Mouse (Mus musculus) embryonic facial prominence, embryonic 14.5 days (tissue): Measurements from ENCODE around the gene Atp5f1. TPM values are rescaled to one million over a fixed set of nuclear protein-coding genes. Genes with fewer than 3 reads are reported as not detected.
"Not testable (repeated sequence)": the region's sequence is repeated elsewhere in the genome, so short reads cannot be mapped to it uniquely, and the experiment has no call there.

Experiments
- ATAC-seq: fragments of 200-750 bp; cut with Nextera tagmentation; 2 replicates; pipeline ENCODE4 v1.8.0; 2017; ENCODE audit warnings: low read depth, moderate number of reproducible peaks, moderate TSS enrichment
- DNase-seq: peaks from one replicate; pipeline ENCODE4 v3.0.0-alpha.2; 2015; ENCODE audit warnings: low spot score
- H3K27ac ChIP-seq: fragments of 300-500 bp; sonication (generic); replicated peaks from 2 replicates; pipeline ENCODE4 v1.5.1; 2014; ENCODE audit warnings: low read depth, mild to moderate bottlenecking, low read length, moderate library complexity
- H3K27me3 ChIP-seq: fragments of 300-500 bp; sonication (generic); replicated peaks from 2 replicates; pipeline ENCODE4 v1.6.1; 2014; ENCODE audit warnings: low read length; ENCODE audit not compliant: control insufficient read depth, insufficient read depth
- H3K36me3 ChIP-seq: fragments of 300-500 bp; sonication (generic); 2 replicates; pipeline ENCODE4 v1.6.1; 2014; ENCODE audit warnings: low read length, mixed read lengths; ENCODE audit not compliant: control insufficient read depth, insufficient read depth
- H3K4me1 ChIP-seq: fragments of 300-500 bp; sonication (generic); 2 replicates; pipeline ENCODE4 v1.6.1; 2014; ENCODE audit warnings: antibody characterized with exemption, low read length; ENCODE audit not compliant: control insufficient read depth, insufficient read depth
- H3K4me2 ChIP-seq: fragments of 300-500 bp; sonication (generic); 2 replicates; pipeline ENCODE4 v1.6.1; 2014; ENCODE audit warnings: low read depth, mild to moderate bottlenecking, low read length, moderate library complexity, mixed read lengths
- H3K4me3 ChIP-seq: fragments of 300-500 bp; sonication (generic); 2 replicates; pipeline ENCODE4 v1.5.1; 2014; ENCODE audit warnings: low read depth, mild to moderate bottlenecking, low read length
- H3K9ac ChIP-seq: fragments of 300-500 bp; sonication (generic); 2 replicates; pipeline ENCODE4 v1.6.1; 2014; ENCODE audit warnings: low read depth, mild to moderate bottlenecking, low read length, moderate library complexity, mixed read lengths
- H3K9me3 ChIP-seq: fragments of 300-500 bp; sonication (generic); 2 replicates; pipeline ENCODE4 v1.6.1; 2016; ENCODE audit warnings: low read length; ENCODE audit not compliant: control insufficient read depth
- WGBS: fragments of 180-500 bp; shearing (Covaris S2); extraction: QIAGEN DNeasy Blood & Tissue Kit; methylation state at CpG from one replicate; pipeline ENCODE4 v1.1.7; 2014; 5-methylcytosine and 5-hydroxymethylcytosine counted together
- polyA plus RNA-seq: library from polyadenylated mRNA; unstranded; fragments of >200 nt; fragmentation: Nextera tagmentation; extraction: Ambion mirVana; gene quantifications from 2 replicates; pipeline ENCODE4 v1.2.1, GENCODE M21; 2014

The Atp5f1 gene
- polyA plus RNA-seq, 1 experiment from 2014 or later = 483 TPM

DNA sequence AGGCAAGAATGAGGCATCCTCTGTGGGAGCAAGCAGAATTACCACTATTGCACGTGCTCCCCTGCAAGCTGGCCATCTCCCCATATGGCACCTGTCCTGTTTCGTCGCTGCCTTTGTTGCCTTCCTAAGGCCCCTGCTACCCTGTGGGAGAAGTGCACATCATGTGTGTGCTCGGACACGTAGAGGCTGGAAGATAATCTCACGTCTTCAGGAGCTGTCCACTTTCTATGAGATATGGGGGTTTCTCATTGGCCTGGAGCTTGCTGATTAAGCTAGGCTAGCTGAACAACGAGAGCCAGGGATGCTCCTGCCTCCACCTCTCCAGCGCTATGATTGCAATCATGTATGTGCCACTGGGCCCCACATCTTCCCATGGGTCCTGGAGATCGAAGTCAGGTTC, 35.3 kb downstream of the Atp5f1 start:
- ATAC-seq (no peak), DNase-seq (no peak)
- Histone ChIP-seq H3K9me3 (no peaks in the 10 kb centered on the region), H3K27me3 (no peaks in the 10 kb centered on the region), H3K36me3 (no peaks in the 10 kb centered on the region), H3K27ac (no peak overlapping the region), H3K4me1 (no peaks in the 10 kb centered on the region), H3K4me3 (no peak overlapping the region), H3K4me2 (no peak overlapping the region), H3K9ac (no peak overlapping the region)
- WGBS = 82% methylated on average over 9 of the region's 9 CpGs

DNA sequence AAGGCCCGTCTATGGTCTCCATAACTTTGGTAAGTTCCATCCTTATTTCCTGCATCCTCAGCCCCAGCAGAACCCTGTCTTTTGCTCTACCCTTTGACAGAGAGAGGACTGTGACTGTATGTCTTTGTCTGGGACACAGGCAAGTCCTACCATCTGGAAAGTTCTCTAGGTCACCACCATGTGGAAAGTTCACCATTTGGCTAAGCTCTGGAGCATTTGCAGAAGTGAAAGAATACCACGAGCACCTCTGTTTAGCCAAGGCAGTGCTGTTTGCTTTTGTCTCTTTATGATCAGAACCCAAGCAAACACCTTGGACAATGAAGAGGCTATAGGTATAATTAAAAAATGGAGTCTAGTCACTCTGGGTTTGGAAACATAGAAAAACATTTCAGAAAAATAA, 37.9 kb downstream of the Atp5f1 start:
- Histone ChIP-seq H3K27ac (no peak overlapping the region), H3K27me3 (no peaks in the 10 kb centered on the region), H3K36me3 (no peaks in the 10 kb centered on the region), H3K4me3 (no peak overlapping the region), H3K9me3 (no peaks in the 10 kb centered on the region), H3K9ac (no peak overlapping the region), H3K4me1 (no peaks in the 10 kb centered on the region), H3K4me2 (no peak overlapping the region)
- ATAC-seq (no peak), DNase-seq (no peak)
- WGBS = 75% methylated on average over 2 of the region's 2 CpGs

DNA sequence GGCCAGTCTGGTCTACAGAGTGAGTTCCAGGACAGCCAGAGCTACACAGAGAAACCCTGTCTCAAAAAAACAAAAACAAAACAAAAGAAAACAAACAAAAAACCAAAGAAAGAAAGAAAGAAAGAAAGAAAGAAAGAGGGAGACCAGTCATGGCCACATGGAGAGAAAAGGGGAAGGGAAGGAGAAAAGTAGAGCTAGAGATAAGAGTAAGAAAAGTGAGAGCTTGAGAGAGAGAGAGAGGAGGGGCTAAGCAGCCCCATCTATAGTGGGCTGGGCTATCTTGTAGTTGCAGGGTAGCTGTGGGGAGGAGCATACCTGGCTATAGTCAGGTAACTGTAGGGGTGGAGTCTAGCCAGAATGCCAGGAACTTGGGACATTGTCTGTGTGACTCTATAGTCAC, 39.2 kb downstream of the Atp5f1 start:
- not testable (repeated sequence) for H3K36me3 ChIP-seq, H3K4me2 ChIP-seq, H3K9ac ChIP-seq, H3K27ac ChIP-seq, ATAC-seq, H3K4me1 ChIP-seq, H3K27me3 ChIP-seq, DNase-seq, H3K4me3 ChIP-seq, H3K9me3 ChIP-seq

DNA sequence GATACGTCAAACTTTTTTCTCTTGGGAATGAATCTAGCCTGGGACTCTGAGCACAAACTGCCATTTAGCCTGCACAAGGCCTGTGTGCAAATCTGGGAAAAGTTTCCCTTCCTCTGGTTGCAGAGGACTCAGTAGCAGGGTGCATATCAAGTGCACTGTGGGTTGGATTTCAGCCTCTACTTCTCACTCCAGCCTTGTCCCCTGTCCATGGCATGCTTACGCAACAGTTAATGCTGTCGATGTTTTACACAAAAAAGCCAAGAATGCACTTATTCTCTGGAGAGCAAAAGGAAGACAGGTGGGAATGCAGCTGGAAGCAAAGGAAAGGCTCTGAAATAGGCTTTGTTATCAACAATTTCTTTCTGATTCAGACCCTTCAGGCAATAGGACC, 41.5 kb downstream of the Atp5f1 start:
- Histone ChIP-seq H3K27ac (no peak overlapping the region), H3K9me3 (no peaks in the 10 kb centered on the region), H3K36me3 (no peaks in the 10 kb centered on the region), H3K27me3 (no peaks in the 10 kb centered on the region), H3K4me1 (no peaks in the 10 kb centered on the region), H3K9ac (no peak overlapping the region), H3K4me3 (no peak overlapping the region), H3K4me2 (no peak overlapping the region)
- WGBS = 54% methylated on average over 3 of the region's 3 CpGs
- ATAC-seq (no peak), DNase-seq (no peak)

DNA sequence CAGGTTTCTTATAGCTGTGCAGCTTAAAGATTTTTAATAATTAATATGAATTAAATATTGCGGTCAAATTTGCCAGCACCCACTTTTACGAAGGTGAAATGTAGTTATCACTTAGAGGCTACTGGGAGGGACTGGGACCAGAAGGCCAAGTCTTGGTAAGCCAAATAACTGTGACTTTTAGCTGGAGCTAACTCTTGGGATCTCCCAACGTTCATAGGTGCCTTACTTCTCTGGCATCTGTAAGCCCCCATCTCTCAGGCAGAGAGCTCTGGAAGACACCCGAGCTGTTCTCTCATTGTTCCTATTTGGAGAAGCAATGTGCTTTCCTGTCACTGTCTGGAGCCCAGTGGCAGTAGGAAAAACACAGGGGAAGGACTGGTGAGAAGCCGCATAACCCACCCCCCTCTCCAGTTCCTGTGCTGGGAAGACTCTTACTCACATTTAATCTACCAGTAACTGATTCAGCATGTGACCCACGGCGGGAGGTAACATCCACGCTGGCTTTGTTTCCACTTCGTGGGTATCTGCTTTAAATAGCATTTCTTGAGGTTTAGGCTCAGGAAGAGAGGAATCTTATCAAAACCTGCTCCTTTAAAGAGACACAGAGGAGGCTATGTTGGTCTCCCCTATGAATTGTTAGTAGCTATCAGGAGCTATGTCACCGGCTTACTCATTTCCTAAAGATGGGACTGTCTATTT, 42.1 kb downstream of the Atp5f1 start:
- ATAC-seq = no peak
- Histone ChIP-seq H3K4me3 (no peak overlapping the region), H3K36me3 (no peaks in the 10 kb centered on the region), H3K9me3 (no peaks in the 10 kb centered on the region), H3K27me3 (no peaks in the 10 kb centered on the region), H3K27ac (no peak overlapping the region), H3K4me1 (no peaks in the 10 kb centered on the region), H3K9ac (no peak overlapping the region), H3K4me2 (no peak overlapping the region)
- no peak for DNase-seq
- WGBS = 48% methylated on average over 10 of the region's 10 CpGs

DNA sequence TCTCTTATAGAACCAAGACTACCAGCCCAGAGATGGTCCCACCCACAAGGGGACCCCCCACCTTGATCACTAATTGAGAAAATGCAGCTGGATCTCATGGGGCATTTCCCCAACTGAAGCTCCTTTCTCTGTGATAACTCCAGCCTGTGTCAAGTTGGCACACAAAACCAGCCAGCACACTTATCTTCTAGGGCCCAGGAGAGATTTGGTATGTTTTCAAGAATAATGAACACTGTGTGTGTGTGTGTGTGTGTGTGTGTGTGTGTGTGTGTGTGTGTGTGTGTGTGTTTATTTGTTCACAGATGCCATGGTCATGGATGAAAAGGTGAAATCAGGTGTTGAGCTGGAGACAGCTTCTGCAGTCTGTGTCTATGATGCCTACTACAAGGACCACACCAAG, 43.4 kb downstream of the Atp5f1 start:
- H3K4me2 ChIP-seq, H3K27ac ChIP-seq, H3K4me1 ChIP-seq, H3K27me3 ChIP-seq, H3K9me3 ChIP-seq, H3K4me3 ChIP-seq, H3K36me3 ChIP-seq, ATAC-seq, DNase-seq, H3K9ac ChIP-seq: not testable (repeated sequence)

DNA sequence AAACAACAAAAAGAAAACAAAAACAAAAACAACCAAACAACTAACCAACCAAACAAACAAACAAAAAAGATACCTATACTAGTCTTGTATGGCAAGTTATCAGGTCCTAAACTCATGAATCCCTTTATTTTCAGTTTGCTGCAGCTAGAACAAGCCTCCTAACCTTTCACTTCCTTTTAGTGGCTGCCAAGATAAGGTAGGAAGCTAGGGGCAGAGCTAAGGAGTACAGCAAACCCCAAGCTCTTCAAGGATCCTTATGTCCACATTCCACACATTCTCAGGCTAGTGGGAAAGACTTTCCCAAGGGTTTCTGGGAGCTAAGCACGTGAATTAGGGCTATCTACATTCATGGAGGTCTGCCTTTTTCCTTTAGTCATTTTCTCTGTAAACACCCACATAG, 44.6 kb downstream of the Atp5f1 start:
- no peak overlapping the region for H3K27ac ChIP-seq
- no peaks in the 10 kb centered on the region for H3K9me3 ChIP-seq
- H3K4me2 ChIP-seq = no peak overlapping the region
- H3K4me1 ChIP-seq = no peaks in the 10 kb centered on the region
- DNase-seq (no peak), ATAC-seq (no peak)
- H3K27me3 ChIP-seq = no peaks in the 10 kb centered on the region
- no peak overlapping the region for H3K9ac ChIP-seq
- H3K36me3 ChIP-seq = no peaks in the 10 kb centered on the region
- WGBS = 33% methylated on average over 1 of the region's 1 CpGs
- no peak overlapping the region for H3K4me3 ChIP-seq

DNA sequence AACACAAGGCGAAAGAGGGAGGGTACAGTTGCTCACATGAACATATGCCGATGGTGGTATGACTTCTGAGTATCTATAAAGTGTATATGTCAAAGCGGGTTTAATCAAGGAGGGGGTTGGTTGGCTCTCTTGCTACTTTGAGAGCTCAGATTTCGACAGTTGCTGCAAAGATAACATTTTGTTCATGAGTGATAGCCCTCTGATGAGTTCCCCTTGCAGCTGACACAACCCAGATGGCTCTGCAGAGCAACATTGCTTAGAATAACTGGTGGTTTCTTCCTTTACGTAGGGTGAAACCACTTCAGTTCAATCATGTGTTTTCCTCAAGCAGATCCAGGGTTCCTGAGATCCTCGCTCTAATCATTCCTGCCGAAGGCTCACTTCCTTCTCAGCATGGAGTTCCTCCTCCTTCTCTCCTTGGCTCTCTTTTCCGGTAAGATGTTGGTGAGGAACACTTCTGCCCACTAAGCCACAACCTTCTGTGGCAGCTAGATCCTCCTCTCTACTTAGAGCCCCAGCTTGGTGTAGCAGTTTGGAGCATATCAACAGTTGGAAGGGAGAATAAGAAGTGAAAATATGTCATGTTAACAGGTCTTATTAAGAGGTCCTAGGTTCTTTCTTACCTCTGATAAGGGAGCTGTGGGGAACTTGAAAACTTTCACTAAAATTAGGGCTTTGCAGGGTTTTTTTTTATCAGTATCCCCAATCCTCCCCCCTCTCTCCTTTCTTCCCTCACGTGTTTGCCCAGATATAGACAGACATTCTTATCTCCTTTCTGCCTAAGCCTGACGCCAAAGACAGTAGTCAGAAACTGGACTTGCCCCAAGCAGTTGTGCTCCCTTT, 45.8 kb downstream of the Atp5f1 start:
- peak; percentile 8 for DNase-seq
- Histone ChIP-seq H3K27me3 (no peaks in the 10 kb centered on the region), H3K4me1 (no peaks in the 10 kb centered on the region), H3K9me3 (no peaks in the 10 kb centered on the region), H3K4me3 (no peak overlapping the region), H3K27ac (no peak overlapping the region; the same call in 1 of the 2 replicates), H3K4me2 (0 out of 2 replicates have a peak overlapping the region, but pooled peaks have one; percentile 18), H3K9ac (no peak overlapping the region), H3K36me3 (no peaks in the 10 kb centered on the region)
- 59% methylated on average over 10 of the region's 10 CpGs for WGBS
- ATAC-seq = no peak
